Mouse (Mus musculus): ENCODE data around the gene Stfa1. TPM values are rescaled to one million over a fixed set of nuclear protein-coding genes. Genes with fewer than 3 reads are reported as not detected.
"Not testable (repeated sequence)": the region's sequence is repeated elsewhere in the genome, so short reads cannot be mapped to it uniquely, and the experiment has no call there.

Stfa1 gene
- 1.8 and 2.6 TPM in 2 replicates for polyA plus RNA-seq (2016; fragmentation: Nextera tagmentation; extraction: Ambion mirVana)

DNA sequence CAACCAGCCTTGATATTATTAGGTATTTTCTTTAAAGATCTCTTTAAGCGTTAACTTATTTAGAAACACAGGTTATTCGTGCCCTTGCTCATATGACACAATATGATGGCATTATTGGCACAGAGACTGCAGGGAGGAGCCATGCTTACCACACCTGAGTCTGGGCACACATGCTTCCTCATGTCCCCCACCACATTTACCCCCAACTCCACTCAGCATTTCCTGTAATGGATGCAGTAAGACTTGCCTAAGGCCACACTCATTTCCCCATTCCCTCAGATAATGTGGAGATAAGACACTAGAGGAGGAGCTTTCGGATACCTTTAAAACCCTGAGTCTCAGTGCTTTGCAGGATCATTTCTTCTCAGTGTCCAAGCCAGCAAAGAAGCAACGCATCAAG, at the start of gene Stfa1:
Gene Stfa1 (plus strand): TSS at position 156 of the 400 bp plus-strand sequence.
- H3K4me3 ChIP-seq (replicated peaks); H3K9me3 ChIP-seq; H3K4me1 ChIP-seq (replicated peaks); H3K27me3 ChIP-seq; H3K4me2 ChIP-seq; H3K36me3 ChIP-seq; H3K9ac ChIP-seq (replicated peaks); ATAC-seq (ENCODE audit: insufficient number of reproducible peaks, insufficient read depth, low FRiP score, low TSS enrichment, low read depth); H3K27ac ChIP-seq: not testable (repeated sequence)
- WGBS: 83% methylated on average over 4 of the region's 4 CpGs

GRCm38 (mm10) chr16:36260585-36260984, 16.2 kb upstream of the Stfa1 start:
- not testable (repeated sequence) for ATAC-seq (ENCODE audit: insufficient number of reproducible peaks, insufficient read depth, low FRiP score, low TSS enrichment, low read depth); H3K4me1 ChIP-seq (replicated peaks); H3K4me3 ChIP-seq (replicated peaks); H3K27ac ChIP-seq; H3K9ac ChIP-seq (replicated peaks); H3K36me3 ChIP-seq; H3K27me3 ChIP-seq; H3K4me2 ChIP-seq; H3K9me3 ChIP-seq

- H3K4me2 ChIP-seq: no peak overlapping the region
- H3K27ac ChIP-seq: no peak overlapping the region
- no peaks in the 10 kb centered on the region for H3K9me3 ChIP-seq
- WGBS: 81% methylated on average over 4 of the region's 4 CpGs
- no peaks in the 10 kb centered on the region for H3K27me3 ChIP-seq
- H3K4me3 ChIP-seq (replicated peaks): no peak overlapping the region
- no peak for ATAC-seq (ENCODE audit: insufficient number of reproducible peaks, insufficient read depth, low FRiP score, low TSS enrichment, low read depth)
- H3K9ac ChIP-seq (replicated peaks): no peak overlapping the region
- H3K36me3 ChIP-seq: no peaks in the 10 kb centered on the region
- H3K4me1 ChIP-seq (replicated peaks): no peaks in the 10 kb centered on the region
Observed at GRCm38 (mm10) chr16:36289140-36289539, 12.4 kb downstream of the Stfa1 start.

DNA sequence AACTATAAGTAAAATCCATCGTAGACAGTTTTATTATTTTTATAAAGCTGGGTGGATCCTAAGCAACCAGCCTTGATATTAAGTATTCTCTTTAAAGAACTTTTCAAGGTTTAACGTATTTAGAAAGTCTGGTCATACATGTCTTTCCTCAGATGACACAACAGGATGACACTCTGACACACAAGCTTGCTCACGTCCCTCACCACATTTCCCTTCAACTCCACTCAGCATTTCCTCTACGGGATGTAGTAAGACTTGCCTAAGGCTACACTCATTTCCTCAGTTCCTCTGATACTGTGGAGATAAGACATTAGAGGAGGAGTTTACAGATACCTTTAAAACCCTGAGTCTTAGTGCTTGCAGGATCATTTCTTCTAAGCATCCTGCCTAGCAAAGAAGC, 30.9 kb downstream of the Stfa1 start:
- H3K27me3 ChIP-seq: no peaks in the 10 kb centered on the region
- no peak overlapping the region for H3K27ac ChIP-seq
- no peak overlapping the region for H3K4me2 ChIP-seq
- no peaks in the 10 kb centered on the region for H3K36me3 ChIP-seq
- no peaks in the 10 kb centered on the region for H3K9me3 ChIP-seq
- ATAC-seq (ENCODE audit: insufficient number of reproducible peaks, insufficient read depth, low FRiP score, low TSS enrichment, low read depth): no peak
- no peak overlapping the region for H3K4me3 ChIP-seq (replicated peaks)
- H3K9ac ChIP-seq (replicated peaks): no peak overlapping the region
- no peaks in the 10 kb centered on the region for H3K4me1 ChIP-seq (replicated peaks)
- WGBS: 84% methylated on average over 4 of the region's 4 CpGs

DNA sequence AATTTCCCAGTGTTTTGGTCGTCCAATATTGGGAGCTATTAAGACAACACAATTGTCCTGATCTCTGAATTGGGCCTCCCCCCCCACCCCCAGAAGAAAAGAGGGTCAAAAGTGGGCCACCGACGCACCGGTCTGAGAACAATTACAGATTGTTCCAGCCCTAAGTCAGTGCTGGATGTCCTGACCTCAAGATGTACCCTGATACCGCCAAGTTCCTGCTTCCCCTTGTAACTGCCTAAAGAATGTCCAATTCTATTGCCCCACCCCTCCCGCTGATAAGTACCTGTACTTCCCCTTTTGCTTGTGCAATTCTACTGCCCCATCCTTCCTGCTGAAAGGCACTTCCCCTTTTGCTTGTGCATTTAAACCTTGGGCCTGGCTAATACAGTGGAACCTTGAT, 39.4 kb downstream of the Stfa1 start:
- H3K4me1 ChIP-seq (replicated peaks); H3K36me3 ChIP-seq; H3K9ac ChIP-seq (replicated peaks); H3K27me3 ChIP-seq; H3K9me3 ChIP-seq; H3K4me2 ChIP-seq; ATAC-seq (ENCODE audit: insufficient number of reproducible peaks, insufficient read depth, low FRiP score, low TSS enrichment, low read depth); H3K4me3 ChIP-seq (replicated peaks); H3K27ac ChIP-seq: not testable (repeated sequence)
- WGBS: 90% methylated on average over 6 of the region's 6 CpGs

- Histone ChIP-seq H3K9ac (replicated peaks) (no peak overlapping the region), H3K4me3 (replicated peaks) (no peak overlapping the region), H3K27ac (no peak overlapping the region), H3K4me2 (no peak overlapping the region), H3K27me3 (no peaks in the 10 kb centered on the region), H3K4me1 (replicated peaks) (no peaks in the 10 kb centered on the region), H3K9me3 (no peaks in the 10 kb centered on the region), H3K36me3 (no peaks in the 10 kb centered on the region)
- no peak for ATAC-seq (ENCODE audit: insufficient number of reproducible peaks, insufficient read depth, low FRiP score, low TSS enrichment, low read depth)
Observed at GRCm38 (mm10) chr16:36319286-36319685, 42.5 kb downstream of the Stfa1 start.

- WGBS: 80% methylated on average over 3 of the region's 3 CpGs
- no peaks in the 10 kb centered on the region for H3K36me3 ChIP-seq
Observed at GRCm38 (mm10) chr16:36334232-36334631, 57.5 kb downstream of the Stfa1 start, which contains the start of gene BC117090. Gene BC117090, minus strand, starts transcription at chr16:36334332.

More at GRCm38 (mm10) chr16:36334232-36334631, 57.5 kb downstream of the Stfa1 start, which contains the start of gene BC117090:
- H3K9me3 ChIP-seq: no peaks in the 10 kb centered on the region
- no peaks in the 10 kb centered on the region for H3K27me3 ChIP-seq
- no peak within 1 kb of the TSS for H3K9ac ChIP-seq (replicated peaks)
- no peak within 1 kb of the TSS for H3K4me2 ChIP-seq
- H3K4me1 ChIP-seq (replicated peaks): no peaks in the 10 kb centered on the region
- no peak within 1 kb of the TSS for H3K27ac ChIP-seq
- ATAC-seq (ENCODE audit: insufficient number of reproducible peaks, insufficient read depth, low FRiP score, low TSS enrichment, low read depth): no peak
- H3K4me3 ChIP-seq (replicated peaks): no peak within 1 kb of the TSS

Other genes starting within 250 kb of the Stfa1 start
- 11.3 and 11.6 TPM in 2 replicates for gene Wdr5b, start 235.8 kb upstream of the Stfa1 start, polyA plus RNA-seq (2016; fragmentation: Nextera tagmentation; extraction: Ambion mirVana)
- gene Fam162a, start 205.4 kb upstream of the Stfa1 start, polyA plus RNA-seq (2016; fragmentation: Nextera tagmentation; extraction: Ambion mirVana): 340 and 357 TPM in 2 replicates
- 100 and 108 TPM in 2 replicates for gene Ccdc58, start 205.3 kb upstream of the Stfa1 start, polyA plus RNA-seq (2016; fragmentation: Nextera tagmentation; extraction: Ambion mirVana)
- 0.16 and 0.58 TPM in 2 replicates for gene Csta1, start 145.7 kb upstream of the Stfa1 start, polyA plus RNA-seq (2016; fragmentation: Nextera tagmentation; extraction: Ambion mirVana)
- gene Stfa2l1, start 120.1 kb upstream of the Stfa1 start, polyA plus RNA-seq (2016; fragmentation: Nextera tagmentation; extraction: Ambion mirVana): not detected in 2 replicates
- gene Gm5483, start 92.7 kb upstream of the Stfa1 start, polyA plus RNA-seq (2016; fragmentation: Nextera tagmentation; extraction: Ambion mirVana): 1.2 and 1.4 TPM in 2 replicates
- gene Gm5416, start 66.5 kb upstream of the Stfa1 start, polyA plus RNA-seq (2016; fragmentation: Nextera tagmentation; extraction: Ambion mirVana): not detected in 2 replicates
- gene 2010005H15Rik, start 55.5 kb upstream of the Stfa1 start, polyA plus RNA-seq (2016; fragmentation: Nextera tagmentation; extraction: Ambion mirVana): not detected in 2 replicates
- not detected in 2 replicates for gene BC117090, start 57.4 kb downstream of the Stfa1 start, polyA plus RNA-seq (2016; fragmentation: Nextera tagmentation; extraction: Ambion mirVana)
- 1.6 and 2.7 TPM in 2 replicates for gene BC100530, start 90.8 kb downstream of the Stfa1 start, polyA plus RNA-seq (2016; fragmentation: Nextera tagmentation; extraction: Ambion mirVana)
- not detected in 2 replicates for gene Stfa2, start 131.5 kb downstream of the Stfa1 start, polyA plus RNA-seq (2016; fragmentation: Nextera tagmentation; extraction: Ambion mirVana)
- 0.60 and 0.83 TPM in 2 replicates for gene Stfa3, start 178.4 kb downstream of the Stfa1 start, polyA plus RNA-seq (2016; fragmentation: Nextera tagmentation; extraction: Ambion mirVana)

Data from limb, embryonic 12.5 days (tissue).